7 mouse cellular contexts compared by ENCODE assay signal in the genomic region with DNA sequence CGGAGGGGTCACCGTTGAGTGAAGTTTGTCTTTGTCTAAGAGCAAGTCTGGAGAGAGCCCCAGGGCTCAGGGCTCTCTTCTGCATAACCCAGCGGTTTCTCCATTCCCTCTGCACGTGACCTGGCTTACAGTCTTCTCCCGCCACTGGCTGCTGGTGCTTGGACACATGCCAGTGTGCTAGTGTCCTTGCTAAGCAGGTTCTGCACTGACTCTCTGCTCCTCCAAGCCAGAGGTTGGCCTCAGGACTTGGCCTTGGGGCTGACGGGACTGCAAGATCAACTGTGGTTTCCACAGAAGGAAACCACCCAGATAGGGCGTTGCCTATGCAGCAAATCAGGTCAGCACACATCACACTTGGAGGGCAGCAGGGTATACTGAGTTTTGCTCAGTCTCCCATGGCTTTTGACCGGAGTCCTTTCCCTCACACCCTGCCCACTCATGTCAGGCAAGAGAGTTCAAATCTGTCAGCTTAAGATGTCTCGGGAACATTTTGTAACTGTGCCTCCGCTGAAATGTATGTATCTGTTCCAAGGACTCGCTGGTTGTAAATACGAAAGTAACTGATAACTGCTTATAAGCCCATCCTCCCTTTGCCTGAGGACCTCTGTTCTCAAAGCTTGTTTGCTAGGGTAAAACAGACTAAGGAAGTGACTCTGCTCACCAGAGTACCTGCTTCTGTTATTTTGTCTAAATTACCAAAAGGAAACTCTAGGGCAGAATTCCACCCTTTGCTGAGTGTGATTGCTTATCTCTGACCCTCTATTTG. TPM values are rescaled to one million over a fixed set of nuclear protein-coding genes. Genes with fewer than 3 reads are reported as not detected.
A peak's percentile ranks its signal among the peaks of the same experiment; 100 is the strongest.
DNase-seq lines count a peak whose midpoint lies in the region; ATAC-seq lines count a peak whose summit lies in the region.

No protein-coding gene starts in this region.

- H3K36me3 ChIP-seq in heart, embryonic 16.5 days (ENCODE audit: control insufficient read depth, insufficient read depth) = no peaks in the 10 kb centered on the region
- H3K36me3 ChIP-seq in liver, embryonic 13.5 days = no peaks in the 10 kb centered on the region

- no peak overlapping the region for H3K4me3 ChIP-seq in heart, embryonic 16.5 days (ENCODE audit: low read length)
- no peak overlapping the region for H3K4me3 ChIP-seq in liver, embryonic 13.5 days (replicated peaks)

- 39% methylated on average over 12 of the region's 12 CpGs for WGBS in heart, embryonic 16.5 days
- WGBS in liver, embryonic 13.5 days (ENCODE audit: insufficient replicate concordance) = 30% methylated on average over 12 of the region's 12 CpGs

- peak; percentile 71 for ATAC-seq in heart, embryonic 16.5 days (replicated peaks; ENCODE audit: extremely low read depth, insufficient read depth, low FRiP score)
- peak; percentile 47 for ATAC-seq in liver, embryonic 13.5 days (ENCODE audit: low read depth)

- no peaks in the 10 kb centered on the region for H3K9me3 ChIP-seq in heart, embryonic 16.5 days (replicated peaks; ENCODE audit: control insufficient read depth, low read length)
- no peaks in the 10 kb centered on the region for H3K9me3 ChIP-seq in liver, embryonic 13.5 days (replicated peaks)

- no peak overlapping the region for H3K27ac ChIP-seq in heart, embryonic 16.5 days (ENCODE audit: low read length)
- H3K27ac ChIP-seq in liver, embryonic 13.5 days = no peak overlapping the region

- peak; percentile 47 to 52 for DNase-seq in spleen, adult 18-20 months
- DNase-seq in spleen, adult 12 weeks (ENCODE audit: low spot score) = no peak
- peak; percentile 39 to 58 for DNase-seq in adrenal gland, postnatal 4 days (ENCODE audit: low spot score in 2 of 2)
- no peak for DNase-seq in liver, embryonic 13.5 days
- peak; percentile 74 for DNase-seq in ovary, postnatal 36 days (ENCODE audit: low spot score)
- no peak for DNase-seq in yolk sac, embryonic 10.5 days (ENCODE audit: low spot score)

- no peaks in the 10 kb centered on the region for H3K4me1 ChIP-seq in heart, embryonic 16.5 days (ENCODE audit: control insufficient read depth, insufficient read depth, low read length)
- peaks cover 13% of the 10 kb centered on the region; the same call in 1 of the 2 replicates for H3K4me1 ChIP-seq in liver, embryonic 13.5 days (replicated peaks)

- no peak overlapping the region for H3K9ac ChIP-seq in heart, embryonic 16.5 days (ENCODE audit: low read length)
- no peak overlapping the region for H3K9ac ChIP-seq in liver, embryonic 13.5 days

- H3K4me2 ChIP-seq in heart, embryonic 16.5 days (ENCODE audit: low read depth, low read length) = 0 out of 2 replicates have a peak overlapping the region, but pooled peaks have one; percentile 7
- no peak overlapping the region for H3K4me2 ChIP-seq in liver, embryonic 13.5 days

- no peaks in the 10 kb centered on the region for H3K27me3 ChIP-seq in heart, embryonic 16.5 days (ENCODE audit: control insufficient read depth, insufficient read depth, low read length)
- H3K27me3 ChIP-seq in liver, embryonic 13.5 days = no peaks in the 10 kb centered on the region

RNA-seq across cellular contexts. Expression of a gene that starts 12.3 kb away (rescaled TPM):
- total RNA-seq in adrenal gland, postnatal 4 days (2021) = 1 to 10 TPM; 3.4 to 4.4 TPM
- 3.3 and 5.3 TPM in 2 replicates for polyA plus RNA-seq in heart, embryonic 16.5 days (2015; fragmentation: Nextera tagmentation; extraction: Ambion mirVana)
- polyA plus RNA-seq in liver, embryonic 13.5 days (2015; fragmentation: Nextera tagmentation; extraction: Ambion mirVana) = 2.8 and 3.6 TPM in 2 replicates

Comparison
In these comparisons a context has a peak if more than half of its experiments do, and no peak if none do; other contexts are left out.
1. DNase-seq: peak in spleen, adult 18-20 months (2 of 2), adrenal gland, postnatal 4 days (2 of 2) and ovary, postnatal 36 days (single experiment); none in spleen, adult 12 weeks (single experiment), liver, embryonic 13.5 days (single experiment) and yolk sac, embryonic 10.5 days (single experiment).